Mouse (Mus musculus): ENCODE results near the gene Selenov.
"Not testable (repeated sequence)": the region's sequence is repeated elsewhere in the genome, so short reads cannot be mapped to it uniquely, and the experiment has no call there.

Selenov gene

GRCm38 (mm10) chr7:28290165-28290564 lies 821 bp downstream of the Selenov start:
- no peak for DNase-seq

DNA sequence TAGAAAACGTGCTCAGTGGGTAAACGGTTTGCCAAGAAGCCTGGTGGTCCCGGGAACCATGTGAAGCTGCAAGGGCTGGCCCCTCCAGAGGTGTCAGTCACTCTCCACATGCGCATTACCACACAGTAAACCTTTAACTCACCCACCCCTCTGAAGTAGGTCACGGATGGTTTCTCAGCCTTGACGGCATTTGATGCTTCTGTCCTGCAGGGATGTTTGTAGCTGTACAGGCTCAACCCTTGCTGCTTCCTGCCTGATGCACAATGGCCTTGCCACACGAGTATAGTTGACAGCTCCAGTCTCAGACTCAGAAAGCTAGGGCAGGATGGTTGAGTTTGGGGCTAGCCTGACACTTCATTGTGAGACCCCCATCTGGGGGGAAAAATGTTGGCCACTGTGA lies 10.4 kb downstream of the Selenov start:
- peak; percentile 17 to 27 for DNase-seq

- DNase-seq: no peak
Observed at GRCm38 (mm10) chr7:28278279-28278652, 12.7 kb downstream of the Selenov start.

- DNase-seq: peak; percentile 96 to 98
Observed at GRCm38 (mm10) chr7:28277615-28278278, 13.2 kb downstream of the Selenov start, which contains the start of gene Eid2b. Gene Eid2b, plus strand, starts transcription at chr7:28277739.

DNA sequence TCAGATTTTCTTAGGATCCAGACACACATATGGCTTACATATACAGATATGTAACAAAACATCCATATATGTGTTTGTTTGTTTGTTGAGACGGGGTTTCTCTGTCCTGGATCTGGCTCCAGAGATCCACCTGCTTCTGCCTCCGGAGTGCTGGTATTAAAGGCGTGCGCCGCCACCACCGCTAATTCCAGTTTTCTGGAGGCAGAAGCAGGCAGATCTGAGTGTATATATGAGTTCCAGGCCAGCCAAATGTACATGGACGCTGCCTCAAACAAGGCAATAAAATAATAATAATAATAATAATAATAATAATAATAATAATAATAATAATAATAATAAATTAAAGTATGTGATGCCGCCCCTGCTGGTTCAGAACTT lies 13.8 kb downstream of the Selenov start:
- no peak for DNase-seq

- DNase-seq: no peak
Observed at GRCm38 (mm10) chr7:28271761-28272160, 19.2 kb downstream of the Selenov start.

GRCm38 (mm10) chr7:28269355-28269754 lies 21.6 kb downstream of the Selenov start:
- peak in 1 of 2 experiments; percentile 10 for DNase-seq

DNA sequence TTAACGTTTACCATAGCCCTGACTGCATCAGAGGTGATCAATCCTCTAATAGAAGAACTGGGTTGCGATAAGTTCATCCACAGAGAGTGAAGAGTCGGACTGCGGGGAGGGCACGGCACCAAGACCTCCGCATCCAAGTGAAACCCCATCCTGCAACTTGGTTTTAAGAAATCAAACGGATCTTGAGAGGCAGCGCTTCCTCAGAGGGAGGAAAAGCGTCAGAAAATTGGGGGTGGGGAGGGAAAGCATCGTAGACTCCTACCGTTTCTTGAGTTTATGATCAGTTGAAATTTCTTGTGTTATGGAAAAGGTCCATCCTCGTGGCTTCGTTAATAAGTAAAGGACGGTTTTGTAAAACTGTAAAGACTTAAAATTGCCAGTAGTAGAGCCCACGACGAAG lies 22.4 kb downstream of the Selenov start:
- DNase-seq: no peak

- DNase-seq: peak; percentile 61 to 75
Observed at GRCm38 (mm10) chr7:28268042-28268531, 22.9 kb downstream of the Selenov start.

DNA sequence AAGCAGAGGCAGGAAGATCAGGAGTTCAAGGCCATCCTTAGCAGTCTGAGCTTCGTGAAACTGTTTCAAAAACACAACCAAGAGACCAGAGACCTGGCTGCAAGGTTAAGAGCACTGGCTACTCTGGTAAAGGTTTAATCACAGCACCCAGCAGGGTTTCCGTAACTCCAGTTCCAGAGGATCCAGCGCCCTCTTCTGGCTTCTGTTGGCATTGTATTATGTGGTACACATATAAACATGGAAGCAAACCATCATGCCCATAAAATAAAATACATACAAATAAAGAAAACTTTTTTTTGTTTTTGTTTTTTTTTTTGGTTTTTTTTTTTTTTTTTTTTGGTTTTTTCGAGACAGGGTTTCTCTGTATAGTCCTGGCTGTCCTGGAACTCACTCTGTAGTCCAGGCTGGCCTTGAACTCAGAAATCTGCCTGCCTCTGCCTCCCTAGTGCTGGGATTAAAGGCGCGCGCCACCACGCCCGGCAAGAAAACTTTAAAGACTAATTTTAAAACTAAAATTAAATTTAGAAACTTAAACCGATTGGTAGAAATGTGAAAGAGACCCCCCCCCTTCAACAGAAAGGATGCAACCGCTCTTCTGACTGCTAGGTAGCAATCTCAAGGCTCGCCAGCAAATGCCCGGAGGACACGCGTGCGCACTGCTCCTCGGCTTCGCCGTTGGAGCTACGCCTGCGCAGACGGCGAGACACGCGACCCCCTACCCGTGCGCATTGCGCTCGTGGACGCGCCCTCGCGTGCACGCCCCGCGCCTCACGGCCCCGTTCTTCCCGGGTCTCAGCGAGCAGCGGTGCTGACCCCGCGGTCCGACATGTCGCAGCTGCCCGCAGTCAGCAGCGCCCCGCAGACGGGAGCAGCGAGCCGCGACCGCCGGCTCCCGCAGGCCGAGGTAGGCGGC lies 23.6 kb downstream of the Selenov start, which contains the start of gene Eid2:
Gene Eid2 (plus strand): TSS at position 753 of the 913 bp plus-strand sequence.
- DNase-seq: peak; percentile 73 to 87

DNA sequence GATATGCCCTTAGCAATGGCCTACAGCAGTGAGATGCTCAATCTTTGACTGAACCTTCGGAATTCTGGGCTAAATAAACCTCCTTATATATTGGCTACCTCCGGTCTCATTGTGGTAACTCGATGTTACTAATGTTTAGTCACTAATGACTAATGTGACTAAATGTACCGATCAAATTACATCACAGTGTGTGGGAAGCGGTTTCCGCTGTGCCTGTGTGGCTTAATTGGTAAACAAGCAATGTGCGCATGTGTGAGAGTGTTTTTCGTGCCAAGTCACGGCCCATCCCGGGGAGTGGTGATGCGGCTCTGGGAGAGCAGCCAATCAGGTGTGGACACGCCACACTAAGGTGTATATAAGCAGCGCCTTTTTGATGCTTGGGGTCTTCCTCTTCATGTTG lies 25.6 kb downstream of the Selenov start:
- no peak for DNase-seq

- DNase-seq: peak; percentile 60 to 92
Observed at GRCm38 (mm10) chr7:28263786-28264185, 27.2 kb downstream of the Selenov start.

DNA sequence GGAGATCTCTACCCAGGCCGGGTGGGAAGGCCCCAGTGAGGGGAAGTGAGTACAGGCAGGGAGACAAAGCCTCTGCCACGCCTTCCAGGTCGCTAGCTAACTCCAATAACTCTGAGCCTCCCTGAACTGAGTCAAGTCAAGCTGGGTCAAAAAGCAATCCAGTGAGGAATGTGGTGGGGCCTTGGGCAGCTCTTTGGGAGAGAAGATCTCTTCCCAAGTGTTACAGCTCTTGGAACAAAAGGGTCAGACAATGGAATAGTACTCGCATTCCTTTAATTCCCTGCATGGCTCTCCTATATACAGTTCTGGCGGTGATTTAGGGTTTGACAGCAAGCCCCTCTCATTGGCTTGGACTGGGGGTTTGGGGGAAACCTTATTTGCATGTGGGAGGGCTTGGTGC lies 28.1 kb downstream of the Selenov start:
- DNase-seq: no peak

DNA sequence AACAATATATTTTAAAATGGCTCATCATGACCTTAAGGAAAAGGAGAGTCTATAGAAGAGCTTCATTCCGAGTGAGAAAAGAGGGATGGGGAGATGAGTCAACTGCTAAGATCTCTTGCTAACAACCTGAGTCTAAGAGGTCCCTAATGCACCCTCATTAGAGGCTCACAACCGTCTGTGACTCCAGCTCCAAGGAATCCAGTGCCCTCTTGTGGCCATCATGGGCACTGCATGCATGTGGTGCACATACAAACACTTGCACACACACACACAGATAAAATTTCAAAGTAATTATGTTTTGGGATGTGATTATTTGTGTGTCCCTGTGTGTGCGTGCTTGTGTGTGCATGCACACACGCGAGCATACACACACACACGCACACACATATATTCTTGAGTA lies 35.5 kb downstream of the Selenov start:
- DNase-seq: peak in 1 of 2 experiments; percentile 36

- no peak for DNase-seq
Observed at GRCm38 (mm10) chr7:28254591-28254990, 36.4 kb downstream of the Selenov start.

DNA sequence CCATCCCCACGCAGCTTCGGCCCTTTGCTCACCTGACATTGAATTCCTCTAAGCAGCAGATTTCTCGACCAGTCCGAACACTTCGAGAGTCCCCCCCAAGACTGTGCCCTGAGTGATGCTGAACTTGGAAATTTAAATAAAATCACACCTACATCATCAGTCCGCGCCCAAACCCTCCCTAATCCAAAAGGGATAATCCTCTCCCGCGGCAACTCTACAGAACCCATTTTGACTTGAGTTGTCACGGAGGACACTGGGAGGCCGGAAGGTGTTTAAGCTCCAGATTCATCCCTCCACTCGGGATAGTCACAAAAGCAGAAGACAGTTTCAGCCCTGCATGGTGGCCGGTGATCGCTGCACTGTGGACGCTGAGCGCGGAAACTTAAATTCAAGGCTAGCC lies 39.0 kb downstream of the Selenov start:
- DNase-seq: no peak

- no peak for DNase-seq
Observed at GRCm38 (mm10) chr7:28248957-28249356, 42.0 kb downstream of the Selenov start.

DNA sequence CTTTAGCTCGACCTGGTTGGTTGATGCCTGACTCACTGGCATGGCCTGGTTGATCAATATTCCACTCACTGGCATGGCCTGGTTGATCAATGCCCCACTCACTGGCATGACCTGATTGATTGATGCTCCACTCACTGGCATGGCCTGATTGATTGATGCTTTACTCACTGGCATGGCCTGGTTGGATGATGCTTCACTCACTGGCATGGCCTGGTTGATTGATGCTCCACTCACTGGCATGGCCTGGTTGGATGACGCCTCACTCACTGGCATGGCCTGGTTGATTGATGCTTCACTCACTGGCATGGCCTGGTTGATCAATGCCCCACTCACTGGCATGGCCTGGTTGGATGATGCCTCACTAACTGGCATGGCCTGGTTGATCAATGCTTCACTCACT lies 47.0 kb downstream of the Selenov start:
- not testable (repeated sequence) for DNase-seq
